Mouse (Mus musculus): ENCODE data around the gene Gm20388.
"Not testable (repeated sequence)": the region's sequence is repeated elsewhere in the genome, so short reads cannot be mapped to it uniquely, and the experiment has no call there.

Gm20388 gene

GRCm38 (mm10) chr8:120334261-120334660 is 423.6 kb downstream of the Gm20388 start:
- not testable (repeated sequence) for DNase-seq (ENCODE audit: low read depth, low spot score)

- DNase-seq (ENCODE audit: low read depth, low spot score), result peak; percentile 46
These were observed 424.2 kb downstream of the Gm20388 start for GRCm38 (mm10) chr8:120334878-120335261.

DNA sequence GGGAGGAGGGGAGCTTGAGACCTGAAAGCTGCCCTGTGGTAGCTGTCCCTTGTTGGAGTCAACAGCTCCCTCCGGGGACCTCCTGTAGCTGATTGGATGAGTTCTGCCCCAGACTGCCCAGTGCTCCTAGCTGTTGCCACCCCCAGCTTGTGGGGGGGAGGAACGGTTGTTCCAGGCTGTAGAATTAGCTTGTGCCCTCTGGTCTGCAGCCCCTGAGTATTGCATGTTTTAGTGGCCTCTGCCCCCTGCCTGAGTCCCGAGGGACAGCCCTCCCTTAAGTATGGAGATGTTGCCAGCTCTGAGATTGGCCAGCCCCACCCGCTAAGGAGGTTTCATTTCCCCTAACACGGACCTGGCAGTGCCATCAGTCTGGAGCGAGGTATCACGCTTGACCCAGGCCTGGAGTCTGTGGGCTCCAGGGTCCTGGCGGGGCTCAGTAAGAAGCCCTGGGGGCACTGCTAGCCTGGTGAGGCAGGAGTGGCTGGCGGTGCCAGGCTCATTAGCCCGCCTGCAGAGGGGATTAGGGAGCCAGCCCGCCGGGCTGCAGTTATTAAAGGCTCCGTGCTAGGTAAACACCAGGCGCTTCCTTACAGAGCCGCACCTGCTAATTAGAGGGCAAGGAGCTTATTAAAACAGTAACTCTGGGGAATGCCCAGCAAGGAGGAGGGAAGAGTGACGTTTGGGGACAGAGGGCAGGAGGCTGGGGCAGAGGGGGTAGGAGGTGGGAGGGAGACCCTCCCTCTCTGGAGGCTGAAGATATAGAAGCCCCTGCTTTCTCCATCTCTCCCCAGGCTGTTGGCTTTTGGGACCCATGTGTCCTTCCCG is 424.8 kb downstream of the Gm20388 start:
- DNase-seq (ENCODE audit: low read depth, low spot score), result peak; percentile 24

DNA sequence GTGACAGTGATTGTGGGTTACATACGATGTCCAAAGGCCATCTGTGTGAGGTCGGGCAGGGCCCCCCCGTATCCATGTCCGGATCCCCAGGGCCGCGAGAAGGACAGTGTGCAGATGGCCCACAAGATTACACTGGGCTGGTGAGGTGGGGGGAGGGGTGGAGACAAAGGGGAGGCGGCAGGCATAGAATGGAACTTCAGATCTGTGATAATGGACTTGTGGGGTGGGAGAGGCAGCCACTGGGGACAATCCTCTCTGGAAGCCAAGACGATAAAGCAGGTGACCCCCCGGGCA is 425.4 kb downstream of the Gm20388 start:
- DNase-seq (ENCODE audit: low read depth, low spot score), result no peak

DNA sequence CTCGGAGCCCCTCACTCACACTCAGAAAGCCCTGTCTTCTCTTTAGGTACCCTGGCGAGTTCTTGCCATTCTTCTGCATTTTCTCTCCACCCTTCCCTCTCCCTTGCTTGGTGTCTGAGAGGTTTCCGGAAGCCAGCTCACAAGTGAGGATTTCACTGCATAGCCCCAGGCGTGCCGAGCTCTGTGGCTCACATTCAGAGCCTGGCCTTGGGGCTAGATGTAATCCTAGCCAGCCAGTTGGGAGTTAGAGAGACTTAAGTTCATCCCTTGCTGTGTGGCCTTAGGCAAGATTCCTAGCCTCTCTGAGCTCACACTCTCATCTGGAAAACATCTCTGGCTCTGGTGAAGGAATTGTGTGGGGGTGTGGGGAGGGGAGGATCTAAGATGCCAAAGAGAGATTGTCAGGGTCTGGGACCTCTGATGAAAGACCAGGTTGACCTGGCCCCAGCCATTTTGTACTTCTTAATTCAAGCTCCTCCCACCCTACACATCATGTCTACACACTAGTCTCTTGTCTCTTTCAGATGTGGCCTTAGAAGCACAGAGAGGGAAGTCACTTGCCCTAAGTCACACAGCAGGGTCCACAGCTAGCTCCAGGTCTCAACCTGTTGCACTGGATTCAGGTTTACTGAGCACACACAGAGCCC is 426.4 kb downstream of the Gm20388 start:
- no peak for DNase-seq (ENCODE audit: low read depth, low spot score)

DNA sequence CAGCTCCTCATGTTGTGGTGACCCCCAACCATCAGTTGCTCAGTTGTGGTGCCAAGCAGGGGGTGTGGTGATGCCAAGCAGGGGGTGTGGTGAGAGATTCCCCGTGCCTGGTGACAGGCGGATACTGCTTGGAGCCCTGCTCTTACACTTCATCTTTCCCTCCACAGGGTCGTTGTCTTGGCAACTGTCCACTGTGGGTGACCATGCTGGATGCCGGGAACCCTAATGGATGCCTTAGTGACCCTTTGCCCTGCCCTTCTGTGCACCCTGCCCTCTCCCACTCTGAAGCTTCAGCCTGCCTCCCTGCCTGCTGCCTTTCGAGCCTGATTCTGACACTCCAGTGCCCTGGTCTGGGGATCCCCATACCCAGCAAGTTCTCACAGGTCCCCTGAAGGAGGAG is 427.0 kb downstream of the Gm20388 start:
- no peak for DNase-seq (ENCODE audit: low read depth, low spot score)

DNA sequence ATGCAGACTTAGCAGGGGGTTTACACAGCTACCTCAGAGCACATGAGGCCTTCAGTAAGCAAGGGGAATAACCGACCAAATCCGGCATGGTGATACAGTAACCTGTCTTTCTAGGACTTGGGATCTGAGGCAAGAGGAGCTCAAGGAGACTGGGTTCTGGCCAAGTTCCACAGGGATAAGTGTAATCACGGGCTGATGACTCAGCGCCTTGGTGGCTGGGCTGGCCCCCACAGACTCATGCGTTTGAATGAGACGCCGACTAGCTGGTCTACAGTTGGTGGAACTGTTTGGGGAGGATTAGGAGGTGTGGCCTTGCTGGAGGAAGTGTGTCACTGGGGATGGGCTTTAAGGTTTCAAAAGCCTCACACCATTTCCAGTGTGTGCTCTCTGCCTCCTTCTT is 428.0 kb downstream of the Gm20388 start:
- DNase-seq (ENCODE audit: low read depth, low spot score), result no peak

GRCm38 (mm10) chr8:120339743-120340142 is 429.1 kb downstream of the Gm20388 start:
- DNase-seq (ENCODE audit: low read depth, low spot score), result no peak

DNA sequence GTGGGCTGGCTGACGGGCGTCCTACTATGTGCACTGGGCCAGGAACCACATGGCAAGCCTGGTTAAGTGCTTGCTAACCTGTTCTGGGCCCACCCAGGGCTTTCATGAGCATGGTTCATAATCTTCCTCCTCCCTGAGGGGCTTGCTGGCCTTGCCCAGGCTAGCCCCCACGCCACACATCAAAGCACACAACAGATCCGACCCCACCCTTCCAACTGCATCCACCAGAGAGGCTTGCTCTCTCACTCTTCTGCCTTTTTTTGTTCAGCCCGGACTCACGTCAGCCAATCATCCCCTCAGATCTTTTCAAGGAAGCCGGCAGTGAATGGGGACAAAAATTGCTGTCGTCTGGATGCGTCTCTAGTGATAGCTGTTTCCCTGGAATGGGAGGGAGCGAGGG is 430.5 kb downstream of the Gm20388 start:
- no peak for DNase-seq (ENCODE audit: low read depth, low spot score)

DNA sequence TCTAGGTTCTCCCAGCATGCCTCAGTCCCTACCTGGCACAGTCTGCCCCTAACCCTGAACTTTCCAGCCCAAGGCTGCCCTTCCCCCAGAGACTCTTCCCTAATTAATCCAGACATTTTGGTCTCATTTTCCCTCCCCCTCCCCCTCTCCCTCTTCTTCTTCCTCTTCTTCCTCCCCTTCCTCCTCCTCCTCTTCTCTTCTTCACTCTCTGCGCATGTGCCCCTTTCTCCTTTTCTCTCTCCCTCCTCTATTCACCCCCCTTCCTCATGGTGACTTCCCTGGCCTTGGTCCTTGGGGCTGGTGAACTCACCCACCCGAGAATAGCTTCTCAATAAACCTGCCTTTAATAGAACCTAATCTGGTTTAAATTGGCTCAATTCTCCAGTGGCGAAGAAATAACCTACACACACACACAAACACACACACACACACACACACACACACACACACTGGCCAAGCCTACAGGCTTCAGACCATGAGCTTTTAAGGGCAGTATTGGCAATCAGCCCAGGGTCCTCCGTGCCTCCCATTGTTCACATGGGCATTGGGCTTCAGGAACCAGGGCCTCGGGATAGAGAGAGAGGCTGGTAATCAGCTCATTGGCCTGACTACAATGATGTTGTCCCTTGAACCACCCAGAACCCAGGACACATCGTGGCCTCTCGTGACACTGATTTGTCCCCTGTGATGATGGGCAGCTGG is 432.4 kb downstream of the Gm20388 start:
- DNase-seq (ENCODE audit: low read depth, low spot score), result no peak

DNA sequence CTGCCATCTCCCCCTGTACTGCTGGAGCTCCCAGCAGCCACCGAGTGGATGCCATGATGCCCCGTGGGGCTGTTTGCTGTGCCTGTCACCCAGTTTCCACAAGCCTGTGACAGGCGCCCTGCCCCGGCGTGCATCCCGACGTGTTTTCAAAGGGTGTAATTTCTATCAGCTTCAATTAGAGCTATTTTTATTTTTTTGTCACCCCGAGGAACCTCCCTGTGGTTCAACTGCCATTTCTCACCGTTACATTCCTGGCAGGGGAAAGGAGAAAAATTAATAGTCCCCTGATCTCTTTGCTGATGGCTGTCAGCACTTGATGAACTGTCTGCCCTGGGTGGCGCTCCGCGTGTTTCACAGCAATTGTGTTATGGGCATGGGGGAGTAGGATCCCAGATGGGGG is 432.9 kb downstream of the Gm20388 start:
- no peak for DNase-seq (ENCODE audit: low read depth, low spot score)

DNA sequence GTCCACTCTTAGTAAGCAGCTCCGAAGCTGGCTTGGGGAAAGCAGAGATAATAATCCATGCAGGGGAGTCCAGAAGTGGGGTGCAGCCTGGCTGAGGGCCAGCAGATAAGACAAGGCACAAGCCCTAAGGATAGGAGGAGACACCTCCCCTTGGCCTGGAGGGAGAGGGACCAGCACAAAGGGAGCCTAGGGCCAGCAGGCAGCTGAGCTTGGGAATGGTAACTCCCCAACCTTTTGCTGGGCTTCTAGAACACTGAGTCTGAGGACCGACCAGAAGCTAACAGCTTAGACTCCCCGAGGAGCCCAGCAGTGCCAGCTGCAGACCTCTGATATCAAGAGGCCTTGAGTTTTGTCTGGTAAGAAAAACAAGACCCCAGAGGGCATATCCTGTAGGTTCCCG is 433.5 kb downstream of the Gm20388 start:
- DNase-seq (ENCODE audit: low read depth, low spot score), result no peak

DNA sequence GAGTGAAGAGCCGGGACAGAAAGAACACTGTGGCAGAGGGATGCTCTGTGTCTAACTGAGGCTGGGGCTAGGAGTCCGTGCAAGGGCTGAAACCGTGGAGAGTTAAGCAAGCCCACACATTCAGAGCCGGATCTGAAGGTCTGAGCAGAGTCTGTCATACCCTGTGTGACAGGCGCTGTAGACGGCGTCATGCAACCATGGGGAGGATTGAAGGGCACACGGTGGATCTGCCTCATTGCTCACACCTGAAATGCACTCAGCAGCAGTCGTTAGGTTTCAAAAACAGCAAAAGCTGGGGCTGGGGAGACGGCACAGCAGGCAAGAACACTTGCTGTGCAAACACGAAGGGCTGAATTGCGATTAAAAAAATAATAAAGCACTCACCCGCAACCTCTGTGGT is 433.9 kb downstream of the Gm20388 start:
- no peak for DNase-seq (ENCODE audit: low read depth, low spot score)

GRCm38 (mm10) chr8:120347734-120348341 is 437.2 kb downstream of the Gm20388 start:
- no peak for DNase-seq (ENCODE audit: low read depth, low spot score)

- DNase-seq (ENCODE audit: low read depth, low spot score), result no peak
These were observed 438.3 kb downstream of the Gm20388 start for GRCm38 (mm10) chr8:120348922-120349321.

DNA sequence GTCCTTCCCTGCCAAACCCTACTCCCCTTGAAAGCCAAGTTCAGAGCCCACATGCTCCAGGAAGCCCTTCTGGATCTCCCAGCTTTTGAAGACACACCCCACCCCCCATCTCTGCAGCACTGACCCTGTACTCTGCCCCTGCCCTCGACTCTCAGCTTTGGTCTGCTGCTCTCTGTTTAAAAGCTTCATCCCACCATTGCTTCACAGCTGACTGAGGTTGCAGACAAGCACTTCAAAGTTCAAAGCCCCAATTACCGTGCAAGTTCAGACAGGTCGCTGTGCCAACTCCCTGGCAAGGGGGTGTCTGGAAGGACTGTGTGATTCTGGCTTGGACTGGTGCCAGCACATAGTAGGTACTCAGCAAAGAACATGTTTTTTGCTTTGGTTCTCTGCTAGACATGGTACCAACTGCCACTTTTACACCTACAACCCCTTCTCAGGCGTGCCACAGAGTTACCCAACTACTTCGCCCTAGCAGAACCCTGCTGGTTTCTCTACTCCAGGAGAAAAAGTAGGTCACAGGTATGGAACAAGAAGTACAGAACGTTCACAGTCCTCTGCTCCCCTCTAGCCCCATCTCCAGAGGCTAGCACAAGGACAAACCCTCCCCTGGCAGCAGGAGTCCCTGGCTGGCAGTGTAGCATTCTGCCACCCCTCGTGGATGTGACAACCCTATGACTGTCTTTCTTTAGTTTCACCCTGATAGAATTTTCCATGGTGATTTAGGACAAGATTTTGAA is 440.9 kb downstream of the Gm20388 start:
- DNase-seq (ENCODE audit: low read depth, low spot score), result no peak

DNA sequence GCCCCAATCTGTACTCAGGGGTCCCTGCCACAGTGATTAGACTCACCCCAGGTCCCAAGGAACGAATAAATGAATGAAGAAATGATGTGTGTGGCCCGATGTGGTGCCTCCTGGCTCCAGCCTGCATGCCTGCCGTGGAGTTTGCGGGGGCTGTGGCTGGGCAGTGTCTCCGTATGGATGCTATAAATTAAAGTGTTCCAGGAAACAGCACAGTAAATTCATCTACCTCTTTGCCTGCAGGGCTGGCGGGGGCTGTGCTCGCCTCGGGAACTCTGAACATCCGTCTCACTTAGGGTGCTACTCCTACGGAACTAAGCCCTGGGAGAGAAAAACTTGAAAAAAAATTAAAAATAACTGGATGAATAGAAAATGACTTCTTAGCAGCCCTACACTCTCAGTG is 441.5 kb downstream of the Gm20388 start:
- DNase-seq (ENCODE audit: low read depth, low spot score), result no peak

DNA sequence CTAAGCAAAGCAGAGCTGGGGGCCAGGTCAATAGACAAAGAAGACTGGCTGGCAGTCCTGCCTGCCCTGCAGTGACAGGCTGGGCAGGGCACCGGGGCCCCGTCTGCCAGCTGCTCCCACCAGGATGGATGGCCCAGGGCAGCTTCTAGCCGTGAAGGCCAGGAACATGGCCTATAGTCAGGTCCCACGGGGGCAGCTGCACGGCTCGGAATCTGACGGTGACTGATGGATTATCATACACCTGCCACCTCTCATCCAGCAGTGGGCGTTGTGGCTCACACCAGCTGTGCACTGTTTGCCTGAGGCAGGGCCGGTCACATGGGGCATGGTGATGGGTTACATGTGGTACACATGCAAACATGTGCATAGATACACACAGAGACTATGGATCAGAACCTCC is 445.4 kb downstream of the Gm20388 start:
- DNase-seq (ENCODE audit: low read depth, low spot score), result no peak

DNA sequence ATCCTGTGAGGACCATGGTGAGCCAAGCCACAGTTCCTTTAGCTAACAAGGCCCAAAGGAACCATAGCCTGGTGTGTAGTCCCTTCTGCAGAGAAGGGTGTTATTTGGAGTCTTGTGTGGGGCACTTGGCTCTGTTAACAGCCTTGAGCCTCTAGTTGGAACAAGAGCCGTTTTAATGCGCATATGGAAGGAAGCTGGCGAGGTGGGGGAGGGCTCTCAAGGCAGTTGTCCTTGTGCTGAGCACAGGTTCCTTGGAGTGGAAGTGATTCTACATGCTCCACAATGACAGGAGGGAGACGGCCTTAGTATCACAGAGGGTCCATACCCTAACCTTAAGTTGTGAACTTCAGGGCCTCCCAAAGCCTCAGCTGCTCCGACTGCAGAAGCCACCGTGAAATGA is 446.9 kb downstream of the Gm20388 start:
- no peak for DNase-seq (ENCODE audit: low read depth, low spot score)

- no peak for DNase-seq (ENCODE audit: low read depth, low spot score)
These were observed 450.7 kb downstream of the Gm20388 start for GRCm38 (mm10) chr8:120361301-120361700.

DNA sequence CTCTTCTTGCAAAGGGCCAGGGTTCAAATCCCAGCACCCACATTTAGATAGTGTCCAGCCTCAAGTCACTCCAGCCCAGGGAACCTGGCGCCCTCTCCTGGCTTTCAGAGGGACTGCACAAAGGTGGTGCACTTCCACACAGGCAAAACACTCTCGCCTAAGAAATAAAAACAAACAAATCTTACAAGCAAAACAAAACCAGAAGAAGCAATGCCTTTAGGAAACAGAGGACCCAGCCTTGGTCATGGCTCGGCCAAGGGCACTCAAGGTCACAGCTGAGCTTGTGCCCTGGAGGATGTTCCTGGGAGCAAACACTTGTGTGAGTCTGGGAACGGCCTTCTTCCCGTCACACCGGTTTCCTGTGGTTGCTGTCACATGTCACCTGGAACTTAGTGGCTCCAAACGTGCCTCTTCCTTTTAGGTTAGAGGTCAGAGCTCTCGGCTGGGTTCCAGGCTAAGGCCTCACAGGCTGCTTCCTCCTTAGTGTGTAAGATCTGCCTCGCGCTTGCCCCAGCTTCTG is 453.0 kb downstream of the Gm20388 start:
- DNase-seq (ENCODE audit: low read depth, low spot score), result peak; percentile 27

All from CD4-positive helper T cell, adult 2 months (primary cell).